Mouse (Mus musculus): ENCODE results near the gene Gm4312. TPM values are rescaled to one million over a fixed set of nuclear protein-coding genes. Genes with fewer than 3 reads are reported as not detected.

The Gm4312 gene
- polyA plus RNA-seq (2012; rRNA removed), result not detected in 2 replicates

GRCm38 (mm10) chr10:100382460-100382859, at the start of gene Gm4312:
TSS of gene Gm4312 (minus strand) at chr10:100382560.

GRCm38 (mm10) chr10:100361038-100361437, 21.3 kb downstream of the Gm4312 start, which contains the start of gene Gm4307:
TSS of gene Gm4307 (plus strand) at chr10:100361338.

GRCm38 (mm10) chr10:100350793-100351192, 31.6 kb downstream of the Gm4312 start, which contains the start of gene Gm4305:
TSS of gene Gm4305 (plus strand) at chr10:100351093.

GRCm38 (mm10) chr10:100345672-100346071, 36.7 kb downstream of the Gm4312 start, which contains the start of gene Gm4303:
TSS of gene Gm4303 (plus strand) at chr10:100345972.

GRCm38 (mm10) chr10:100340536-100340935, 41.8 kb downstream of the Gm4312 start, which contains the start of gene Gm4302:
TSS of gene Gm4302 (plus strand) at chr10:100340836.

GRCm38 (mm10) chr10:100335376-100335775, 47.0 kb downstream of the Gm4312 start, which contains the start of gene Gm4301:
TSS of gene Gm4301 (plus strand) at chr10:100335676.

Other genes starting within 250 kb of the Gm4312 start
- not detected in 2 replicates for gene Gm4301, start 46.9 kb downstream of the Gm4312 start, polyA plus RNA-seq (2012; rRNA removed)
- not detected in 2 replicates for gene Gm4302, start 41.7 kb downstream of the Gm4312 start, polyA plus RNA-seq (2012; rRNA removed)
- gene Gm4303, start 36.6 kb downstream of the Gm4312 start, polyA plus RNA-seq (2012; rRNA removed), result not detected in 2 replicates
- gene Gm4305, start 31.5 kb downstream of the Gm4312 start, polyA plus RNA-seq (2012; rRNA removed), result not detected in 2 replicates
- not detected in 2 replicates for gene Gm4307, start 21.2 kb downstream of the Gm4312 start, polyA plus RNA-seq (2012; rRNA removed)
- gene Tmtc3, start 104.8 kb upstream of the Gm4312 start, polyA plus RNA-seq (2012; rRNA removed), result 8.6 and 9.7 TPM in 2 replicates
- gene Cep290, start 105.0 kb upstream of the Gm4312 start, polyA plus RNA-seq (2012; rRNA removed), result 5.3 and 5.5 TPM in 2 replicates
- gene 4930430F08Rik, start 207.9 kb upstream of the Gm4312 start, polyA plus RNA-seq (2012; rRNA removed), result 17.8 and 24.5 TPM in 2 replicates
- gene 1700017N19Rik, start 207.9 kb upstream of the Gm4312 start, polyA plus RNA-seq (2012; rRNA removed), result 0.06 and 0.09 TPM in 2 replicates

All from central nervous system, embryonic 14 days (tissue).